Mouse (Mus musculus) T-helper 1 cell (primary cell): ENCODE measurements around the gene Ccdc3.
"Not testable (repeated sequence)": the region's sequence is repeated elsewhere in the genome, so short reads cannot be mapped to it uniquely, and the experiment has no call there.

Experiments
- in situ Hi-C: fragments of 300-600 bp; cut with MboI, MseI; formaldehyde crosslinking; loops from one replicate; pipeline ENCODE4 v1.15.1; 2025; ENCODE audit warnings: high pct_unique_total_duplicates

Gene Ccdc3

DNA sequence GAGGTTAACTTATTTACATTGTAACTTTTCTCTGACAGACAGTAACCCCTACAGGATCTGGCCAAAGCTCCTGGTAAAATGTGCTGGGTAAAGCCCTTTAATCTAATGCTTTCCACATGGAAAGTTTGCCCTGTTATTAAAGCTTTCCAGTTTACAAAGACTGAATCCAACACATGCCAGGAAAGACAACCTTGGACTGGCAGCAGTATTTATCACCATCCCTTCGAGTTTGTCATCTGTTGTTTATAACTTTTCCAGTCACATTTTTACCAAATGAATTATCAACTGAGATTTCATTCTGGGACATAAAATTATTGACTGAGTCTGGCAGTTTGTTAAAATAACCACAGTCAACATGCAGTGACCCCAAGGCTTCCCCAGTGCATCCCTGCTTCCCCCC lies 77.0 kb downstream of the Ccdc3 start:
- in situ Hi-C loops = no loop called here

DNA sequence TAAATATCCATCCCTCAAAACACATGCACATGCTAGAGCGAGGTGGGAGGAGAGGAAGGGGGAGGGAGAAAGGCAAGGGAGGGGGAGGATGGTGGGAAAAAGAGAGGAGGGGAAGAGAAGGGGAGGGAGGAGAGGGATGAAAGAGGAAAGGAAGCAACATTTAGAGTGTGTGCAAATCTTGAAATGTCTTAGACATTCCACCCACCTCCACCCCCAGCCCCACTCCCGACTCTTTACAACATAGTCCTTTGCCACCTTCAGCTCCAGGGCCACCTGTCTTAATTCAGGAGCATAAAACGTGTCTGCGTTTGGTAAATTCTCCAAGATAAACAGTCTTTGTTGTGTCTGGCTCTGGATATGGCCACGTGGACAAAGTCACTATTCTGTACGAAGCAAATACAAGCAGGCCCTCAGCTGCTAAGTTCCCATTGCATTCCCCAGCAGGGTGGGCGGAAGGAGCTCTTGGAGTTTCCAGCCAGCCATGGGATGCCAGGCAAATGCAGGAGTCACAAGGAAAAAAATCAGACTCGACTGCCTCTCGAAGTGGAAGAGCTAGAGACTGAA lies 77.8 kb downstream of the Ccdc3 start:
- in situ Hi-C loops = no loop called here

DNA sequence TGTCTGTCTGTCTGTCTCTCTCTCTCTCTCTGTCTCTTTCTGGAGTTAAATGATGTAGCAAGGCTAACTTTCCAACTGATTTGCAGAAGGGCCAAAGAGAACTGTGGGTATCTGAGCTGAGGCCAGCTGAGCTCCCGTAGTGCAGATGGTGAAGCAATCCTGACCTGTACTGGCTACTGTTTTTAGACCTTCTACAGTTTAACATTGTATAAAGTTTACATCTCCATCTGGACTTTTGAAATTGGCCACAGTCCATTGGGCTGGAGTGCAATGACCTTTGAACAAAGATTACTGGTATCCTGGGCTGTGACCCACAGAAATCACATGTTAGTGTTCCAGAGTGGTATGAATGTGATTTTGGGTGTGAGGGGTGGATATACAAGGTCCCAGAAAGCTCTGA lies 81.6 kb downstream of the Ccdc3 start:
- in situ Hi-C loops = no loop called here

DNA sequence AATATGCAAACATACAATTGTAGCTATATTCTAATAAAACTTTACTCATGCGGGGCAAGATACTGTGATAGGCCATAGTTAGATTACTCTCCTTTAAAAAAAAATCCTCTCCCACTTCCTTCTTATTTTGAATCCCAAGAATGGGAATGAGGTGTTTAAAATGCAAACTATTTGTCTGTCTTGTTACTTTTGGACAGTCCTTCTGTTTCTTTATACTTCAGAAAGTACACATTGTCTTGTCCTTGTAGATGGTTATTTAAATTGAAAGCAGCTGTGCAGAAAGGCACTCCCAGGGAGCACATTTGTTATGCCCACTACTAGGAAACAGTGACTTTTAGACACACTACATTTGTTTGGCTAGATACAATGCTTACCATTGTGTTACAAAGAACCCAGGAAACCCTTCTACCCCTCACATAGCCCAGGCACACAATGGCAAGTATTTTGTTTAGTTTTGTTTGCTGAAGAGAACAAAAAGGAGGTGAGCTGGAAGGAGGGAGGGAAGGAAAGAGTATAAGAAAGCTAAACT lies 82.3 kb downstream of the Ccdc3 start:
- in situ Hi-C loops = no loop called here

DNA sequence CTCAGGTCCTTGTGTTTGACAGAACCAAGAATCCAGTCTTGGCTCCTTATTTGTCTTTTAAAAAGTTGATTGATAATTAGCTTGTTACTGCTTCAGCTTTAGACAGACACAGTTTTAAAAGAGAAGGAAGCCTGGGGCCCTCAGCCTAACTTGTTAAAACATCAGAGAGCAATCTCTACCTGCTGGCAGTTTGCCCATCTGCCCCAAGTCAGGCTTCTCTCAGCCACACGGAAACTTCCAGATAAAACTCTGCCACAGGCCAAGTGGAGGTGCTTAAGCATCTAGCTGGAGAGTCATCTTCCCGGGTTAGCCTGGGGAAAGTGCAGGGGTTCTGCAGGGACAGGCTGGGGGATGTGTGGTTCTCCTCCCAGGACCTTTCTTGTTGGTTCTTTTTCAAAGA lies 85.0 kb downstream of the Ccdc3 start:
- in situ Hi-C loops = no loop called here

DNA sequence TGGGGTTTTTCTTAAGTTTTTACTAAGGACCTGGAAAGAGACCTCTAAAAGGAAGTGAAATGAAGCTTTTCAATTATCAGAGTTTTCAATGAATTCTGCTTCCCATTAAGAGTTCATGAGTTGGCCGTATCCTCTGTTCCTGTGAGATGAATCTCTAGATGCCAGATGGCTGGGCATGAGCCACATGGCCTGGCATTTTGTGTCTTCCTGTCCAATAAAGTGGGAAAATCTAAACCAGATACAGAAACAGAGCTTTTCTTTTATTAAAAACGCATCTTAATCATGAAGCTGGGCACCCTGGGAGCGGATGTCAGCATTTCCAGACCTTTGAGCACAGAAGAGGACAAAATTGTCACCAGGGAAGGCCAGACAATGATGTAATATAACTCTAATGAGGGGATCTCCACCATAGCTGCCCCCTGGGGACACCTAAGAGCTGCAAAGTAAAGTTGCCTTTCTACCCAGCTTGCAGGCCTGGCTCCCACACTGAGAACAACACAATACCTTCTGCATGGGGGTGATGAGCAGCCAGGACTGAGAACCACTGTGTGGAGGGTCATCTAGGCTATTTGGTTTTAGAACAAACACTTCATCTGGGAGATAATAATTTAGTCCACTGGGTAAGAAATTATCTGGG lies 99.4 kb downstream of the Ccdc3 start:
- in situ Hi-C loops = no loop called here

DNA sequence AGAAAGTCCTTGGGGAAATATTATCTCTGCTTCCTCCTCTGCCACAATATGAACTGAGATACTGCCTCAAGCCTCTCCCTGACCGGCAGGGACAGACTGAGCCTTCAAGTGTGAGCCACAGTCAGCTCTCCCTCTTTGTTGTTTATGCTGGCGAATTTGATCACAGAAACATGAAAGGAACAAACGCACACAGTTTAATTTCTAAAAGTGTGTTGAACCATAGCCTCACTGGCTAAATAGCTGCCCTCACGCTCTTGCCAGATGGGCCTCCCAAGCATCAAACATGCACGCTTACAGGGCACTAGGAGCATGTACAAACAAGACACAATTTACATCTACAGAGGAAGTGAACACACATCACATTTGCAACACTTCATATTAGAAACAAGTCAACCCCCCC lies 100.3 kb downstream of the Ccdc3 start:
- in situ Hi-C loops = no loop called here

DNA sequence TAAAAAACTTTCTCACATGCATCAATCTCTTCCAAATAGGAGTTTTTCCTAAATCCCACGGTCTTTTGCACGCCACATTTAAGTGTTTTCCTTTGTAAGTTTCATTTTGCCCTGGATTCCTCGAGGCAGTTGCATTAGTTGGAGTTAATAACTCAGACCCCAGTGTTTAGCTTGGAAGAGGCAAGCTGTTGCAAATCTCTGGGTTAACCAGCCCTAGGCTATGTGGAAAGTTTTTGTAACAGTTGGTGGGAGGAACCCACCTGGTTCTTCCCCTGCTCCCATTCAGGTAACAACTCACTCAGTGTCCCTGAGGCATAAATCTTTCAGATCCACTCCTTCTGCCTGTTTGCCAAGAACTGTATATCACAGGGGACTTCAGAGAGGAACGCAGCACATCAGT lies 101.9 kb downstream of the Ccdc3 start:
- in situ Hi-C loops = no loop called here

DNA sequence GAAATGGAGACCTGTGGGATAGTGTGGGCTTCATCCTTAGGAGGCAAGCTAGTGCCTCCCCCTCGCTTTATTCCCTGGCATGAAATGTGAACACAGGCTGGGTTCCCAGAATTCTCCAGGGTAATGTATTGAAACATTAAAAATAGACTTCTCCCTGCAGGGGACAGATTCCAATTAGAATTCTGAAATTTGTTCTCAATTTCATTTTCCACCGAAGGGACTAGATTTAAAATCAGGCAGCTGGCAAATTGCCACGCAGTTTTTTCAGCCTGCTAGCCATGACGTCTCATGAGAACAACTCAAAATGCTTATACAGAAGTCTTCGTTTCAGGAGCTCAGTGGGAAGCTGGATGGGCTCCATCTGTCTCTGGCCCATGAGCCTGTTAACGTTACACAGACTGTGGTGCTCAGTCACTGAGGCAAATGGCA lies 103.9 kb downstream of the Ccdc3 start:
- in situ Hi-C loops = no loop called here

DNA sequence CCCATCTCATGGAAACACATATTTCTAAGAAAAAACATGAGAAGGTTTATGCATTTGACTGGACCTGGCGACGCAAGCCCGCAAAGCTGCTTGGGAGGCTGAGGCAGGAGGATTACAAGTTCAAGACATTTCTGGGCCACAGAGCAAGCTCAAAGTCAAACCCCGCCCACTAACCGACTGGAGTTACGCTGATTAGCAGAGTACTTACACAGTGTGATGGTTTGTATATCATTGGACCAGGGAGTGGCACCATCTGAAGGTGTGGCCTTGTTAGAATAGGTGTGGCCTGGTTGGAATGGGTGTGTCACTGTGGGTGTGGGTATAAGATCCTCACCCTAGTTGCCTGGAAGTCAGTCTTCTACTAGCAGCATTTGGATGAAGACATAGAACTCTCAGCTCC lies 111.6 kb downstream of the Ccdc3 start:
- in situ Hi-C loops = not testable (repeated sequence)

DNA sequence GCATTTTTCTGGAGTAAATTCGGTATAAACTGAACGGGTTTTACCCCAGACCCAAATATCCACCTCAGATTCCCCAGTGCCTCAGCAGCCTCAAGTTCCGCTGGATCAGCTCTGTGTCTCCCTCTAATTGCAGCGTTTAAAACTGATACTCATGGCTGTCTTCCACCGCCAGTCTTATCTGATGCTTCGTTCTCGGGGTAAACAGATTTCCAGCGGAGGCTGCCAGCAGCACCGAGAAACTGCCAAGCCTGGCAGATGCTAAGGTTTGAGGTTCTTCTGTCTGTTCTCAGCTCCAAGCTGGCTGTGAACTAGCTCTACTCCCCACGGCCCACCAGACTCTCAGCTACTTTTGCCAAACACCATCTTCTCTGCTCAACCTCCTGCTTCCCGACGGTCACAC lies 112.4 kb downstream of the Ccdc3 start:
- in situ Hi-C loops = no loop called here

DNA sequence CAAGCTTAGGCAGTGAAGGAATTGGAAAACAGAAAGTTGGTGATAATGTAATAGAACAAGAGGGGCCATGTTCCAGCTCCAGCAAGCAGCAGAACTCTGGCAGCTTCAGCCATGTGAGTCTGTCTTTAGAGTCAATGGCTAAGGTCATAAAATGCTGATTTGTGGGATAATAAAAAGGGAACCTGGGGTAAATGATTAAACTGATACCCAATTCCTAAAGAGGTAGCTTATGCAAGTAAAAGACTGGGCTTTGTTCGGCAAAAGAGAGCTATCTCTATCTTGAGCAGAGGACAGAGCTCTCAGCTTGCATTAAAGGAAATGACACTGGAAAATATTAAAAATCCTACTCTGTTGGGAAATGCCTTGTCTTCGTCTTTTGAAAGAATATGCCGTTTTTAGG lies 120.7 kb downstream of the Ccdc3 start:
- in situ Hi-C loops = no loop called here

DNA sequence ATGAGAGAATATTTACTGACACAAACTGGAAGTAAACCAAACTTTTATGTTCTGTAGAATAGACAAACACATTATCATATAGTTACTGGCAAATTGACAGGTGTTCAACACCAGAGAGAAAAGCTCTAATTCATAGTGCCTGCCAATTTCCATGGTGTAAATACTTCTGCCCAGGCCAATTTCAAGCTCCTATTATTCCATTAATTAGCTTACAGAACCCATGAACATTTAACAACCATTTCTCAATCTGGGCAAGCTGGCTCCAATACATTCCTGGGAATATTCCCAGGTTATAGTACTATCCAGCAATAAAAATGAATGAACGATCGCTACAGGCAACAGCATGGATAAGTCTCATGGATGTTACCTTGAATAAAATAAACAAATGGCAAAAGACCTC lies 124.7 kb downstream of the Ccdc3 start:
- in situ Hi-C loops = no loop called here

DNA sequence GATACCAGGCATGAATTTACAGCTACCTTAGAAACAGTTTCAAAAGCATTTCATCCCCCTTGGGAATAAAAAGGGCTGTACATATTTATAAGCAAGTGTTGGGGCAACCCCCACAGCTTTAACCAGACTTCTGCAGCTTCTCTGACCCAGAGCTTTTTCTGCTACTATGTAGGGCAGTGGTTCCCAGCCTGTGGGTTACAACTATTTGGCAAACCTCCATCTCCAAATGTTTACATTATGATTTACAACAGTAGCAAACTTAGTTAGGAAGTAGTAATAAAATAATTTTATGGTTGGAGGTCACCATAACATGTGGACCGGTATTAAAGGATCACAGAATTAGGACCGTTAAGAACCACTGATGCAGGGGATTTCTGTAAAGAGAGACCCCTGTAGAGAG lies 130.4 kb downstream of the Ccdc3 start:
- in situ Hi-C loops = no loop called here
